Mouse (Mus musculus) lung, postnatal 4 days (tissue): ENCODE measurements around the gene Zranb1.

ENCODE experiments used
- DNase-seq, 2 experiments: peaks; one replicate each; pipeline ENCODE4 v3.0.0; 2021

The Zranb1 gene

GRCm38 (mm10) chr7:133003421-133003820 is 72.5 kb downstream of the Zranb1 start:
- DNase-seq: peak; percentile 81 to 85

GRCm38 (mm10) chr7:133005772-133006171 is 74.8 kb downstream of the Zranb1 start:
- peak in 1 of 2 experiments; percentile 13 for DNase-seq

GRCm38 (mm10) chr7:133007343-133007742 is 76.4 kb downstream of the Zranb1 start:
- DNase-seq: peak; percentile 24 to 35

GRCm38 (mm10) chr7:133008663-133009062 is 77.7 kb downstream of the Zranb1 start:
- peak in 1 of 2 experiments; percentile 13 for DNase-seq

- DNase-seq: no peak
These were observed 78.7 kb downstream of the Zranb1 start for GRCm38 (mm10) chr7:133009676-133010075.

GRCm38 (mm10) chr7:133010477-133010876 is 79.5 kb downstream of the Zranb1 start:
- no peak for DNase-seq

- DNase-seq: peak in 1 of 2 experiments; percentile 16
These were observed 80.2 kb downstream of the Zranb1 start for GRCm38 (mm10) chr7:133011191-133011590.

- no peak for DNase-seq
These were observed 80.7 kb downstream of the Zranb1 start for GRCm38 (mm10) chr7:133011611-133012010.

- DNase-seq: no peak
These were observed 81.9 kb downstream of the Zranb1 start for GRCm38 (mm10) chr7:133012637-133013366.

GRCm38 (mm10) chr7:133013923-133014322 is 83.0 kb downstream of the Zranb1 start:
- DNase-seq: no peak

GRCm38 (mm10) chr7:133014631-133015030 is 83.7 kb downstream of the Zranb1 start:
- no peak for DNase-seq

GRCm38 (mm10) chr7:133015416-133016070 is 84.6 kb downstream of the Zranb1 start:
- DNase-seq: no peak

- DNase-seq: no peak
These were observed 88.0 kb downstream of the Zranb1 start for GRCm38 (mm10) chr7:133018961-133019360.

- no peak for DNase-seq
These were observed 88.6 kb downstream of the Zranb1 start for GRCm38 (mm10) chr7:133019481-133020020.

- no peak for DNase-seq
These were observed 93.8 kb downstream of the Zranb1 start for GRCm38 (mm10) chr7:133024694-133025093.

GRCm38 (mm10) chr7:133027930-133028329 is 97.0 kb downstream of the Zranb1 start:
- no peak for DNase-seq

- no peak for DNase-seq
These were observed 98.1 kb downstream of the Zranb1 start for GRCm38 (mm10) chr7:133029004-133029403.

- no peak for DNase-seq
These were observed 98.6 kb downstream of the Zranb1 start for GRCm38 (mm10) chr7:133029496-133030047.

- DNase-seq: peak; percentile 65 to 76
These were observed 101.8 kb downstream of the Zranb1 start for GRCm38 (mm10) chr7:133032589-133033203.

GRCm38 (mm10) chr7:133035901-133036300 is 105.0 kb downstream of the Zranb1 start:
- no peak for DNase-seq
